Mouse (Mus musculus): ENCODE measurements around the gene Mamstr.
"Not testable (repeated sequence)": the region's sequence is repeated elsewhere in the genome, so short reads cannot be mapped to it uniquely, and the experiment has no call there.

Mamstr gene

DNA sequence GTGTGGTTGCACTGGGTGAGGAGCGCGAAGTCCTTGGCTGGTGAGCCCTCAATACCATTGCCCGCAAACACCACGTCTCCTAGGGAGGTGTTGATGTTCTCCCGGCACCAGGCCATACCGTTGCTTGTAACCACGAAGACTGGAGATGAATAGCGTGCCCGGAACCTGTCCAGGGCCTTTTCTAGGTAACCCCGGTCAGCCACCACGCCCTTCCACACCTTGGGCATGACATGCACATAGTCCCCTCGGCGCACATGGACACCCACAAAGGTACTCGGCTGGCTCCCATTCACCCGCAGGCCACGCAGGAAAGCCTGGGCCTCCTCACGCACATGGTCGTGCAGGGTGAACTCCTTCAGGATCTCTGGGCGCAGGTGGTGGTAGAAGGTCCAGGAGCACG is 10.7 kb downstream of the Mamstr start:
- not testable (repeated sequence) for DNase-seq

DNA sequence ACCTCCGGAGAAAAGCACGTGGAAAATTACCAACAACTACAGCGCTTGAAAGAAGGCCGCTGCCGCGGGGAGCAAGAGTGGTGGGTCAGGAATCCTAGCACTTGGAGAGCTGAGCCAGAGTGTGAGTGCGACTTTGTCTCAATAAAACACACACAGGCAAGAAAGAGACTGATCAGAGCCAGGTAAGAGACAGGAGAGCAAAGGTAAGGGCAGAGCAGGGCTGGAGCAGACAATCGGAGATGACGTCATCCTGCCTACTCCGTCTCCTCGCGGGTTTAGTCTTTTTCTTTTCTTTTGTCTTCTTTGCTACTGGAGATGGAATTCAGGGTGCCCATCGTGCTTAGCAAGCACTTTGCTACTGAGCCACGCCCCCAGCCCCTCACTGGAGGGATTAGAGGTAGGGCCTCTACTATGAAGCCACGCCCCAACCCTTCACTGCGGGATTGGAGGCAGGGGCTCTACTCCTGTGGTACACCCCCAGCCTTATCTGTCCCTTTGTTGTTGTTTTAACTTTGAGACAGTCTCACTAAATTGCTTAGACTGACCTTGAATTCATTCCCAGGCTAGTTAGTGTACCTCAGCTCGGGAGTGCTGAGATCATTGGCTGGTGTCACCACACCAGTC is 14.8 kb downstream of the Mamstr start:
- no peak for DNase-seq

DNA sequence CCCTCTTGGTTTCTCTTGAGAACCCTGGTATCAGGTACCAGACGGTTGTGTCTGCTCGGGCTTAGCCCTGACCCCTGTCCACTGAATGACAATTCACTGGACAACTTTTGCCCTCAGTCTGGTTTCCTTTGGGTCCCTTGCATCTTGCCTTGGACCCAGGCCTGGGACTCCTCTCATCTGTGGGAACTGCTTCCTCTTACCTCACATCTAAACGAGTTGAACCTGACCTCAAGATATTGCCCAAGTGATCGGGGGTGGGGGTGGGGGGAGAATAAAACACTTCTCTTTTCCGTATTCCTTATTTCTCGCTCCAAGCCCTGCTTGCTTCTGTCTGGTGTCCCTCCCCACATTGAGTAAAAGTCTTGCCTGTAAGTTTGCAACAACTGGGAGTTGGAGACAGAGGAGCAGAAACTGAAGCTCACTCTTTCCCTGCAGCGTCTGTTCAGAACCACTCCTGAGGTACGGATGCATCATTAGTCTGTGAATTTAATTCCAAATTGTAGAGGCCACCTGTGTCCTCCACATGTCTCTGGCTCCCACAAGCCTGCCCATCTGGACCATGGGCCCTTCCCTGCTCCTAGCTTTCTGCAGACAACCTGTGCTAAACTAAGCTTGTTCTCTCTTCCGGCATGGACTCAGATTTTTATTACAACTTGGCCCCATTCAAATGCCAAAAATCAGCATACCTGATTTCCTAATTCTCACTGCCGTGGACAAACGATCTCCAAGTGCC is 21.1 kb downstream of the Mamstr start:
- no peak for DNase-seq

DNA sequence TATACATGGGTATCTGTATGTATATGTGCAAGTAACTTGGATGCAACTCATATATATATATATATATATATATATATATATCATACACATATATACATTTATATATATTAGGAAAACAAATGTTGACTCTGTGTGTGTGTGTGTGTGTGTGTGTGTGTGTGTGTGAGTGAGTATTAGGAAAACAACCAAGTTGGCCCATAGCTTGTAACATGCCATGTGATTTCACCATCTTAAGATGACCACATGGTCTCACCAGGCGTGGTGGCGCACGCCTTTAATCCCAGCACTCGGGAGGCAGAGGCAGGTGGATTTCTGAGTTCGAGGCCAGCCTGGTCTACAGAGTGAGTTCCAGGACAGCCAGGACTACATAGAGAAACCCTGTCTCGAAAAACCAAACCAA is 21.9 kb downstream of the Mamstr start:
- not testable (repeated sequence) for DNase-seq

DNA sequence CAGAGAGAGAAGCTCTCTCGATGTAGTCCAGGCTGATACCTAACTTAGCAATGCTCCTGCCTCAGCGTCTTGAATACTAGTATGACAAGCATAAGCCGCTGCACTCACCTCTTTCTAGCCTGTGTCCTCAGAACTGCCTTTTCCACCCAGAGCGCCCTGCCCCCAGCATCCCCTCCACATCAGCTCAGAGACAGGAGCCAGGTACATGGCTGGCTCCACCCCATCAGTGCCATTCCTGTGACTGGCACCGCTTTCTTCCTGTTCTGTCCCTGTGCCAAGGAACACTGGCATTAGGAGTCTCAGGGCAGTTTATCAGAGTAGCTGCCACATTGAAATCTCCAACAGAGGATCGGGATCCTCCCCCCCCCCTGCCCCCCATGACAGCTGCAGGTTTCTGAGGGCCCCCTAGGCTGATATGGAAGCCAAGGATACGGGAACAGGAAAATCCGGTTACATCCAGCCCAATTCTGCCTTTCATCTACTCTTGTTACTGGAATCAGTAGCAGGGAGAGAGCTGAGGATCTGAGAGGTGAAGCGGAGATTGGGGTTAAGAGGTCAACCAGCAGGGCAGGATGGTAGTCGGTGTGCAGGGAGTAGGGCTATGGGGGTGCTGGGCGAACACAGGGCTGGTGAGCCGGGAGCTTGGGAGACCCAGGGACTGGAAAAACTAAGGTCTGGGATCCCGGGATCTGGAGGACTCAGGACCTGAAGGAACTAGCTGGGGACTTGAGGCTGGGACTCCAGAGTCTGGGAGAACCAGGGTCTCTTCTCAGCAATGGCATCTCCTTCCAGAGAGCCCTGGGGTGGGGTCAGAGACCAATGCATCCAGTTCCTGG is 25.7 kb downstream of the Mamstr start:
- DNase-seq, result no peak

DNA sequence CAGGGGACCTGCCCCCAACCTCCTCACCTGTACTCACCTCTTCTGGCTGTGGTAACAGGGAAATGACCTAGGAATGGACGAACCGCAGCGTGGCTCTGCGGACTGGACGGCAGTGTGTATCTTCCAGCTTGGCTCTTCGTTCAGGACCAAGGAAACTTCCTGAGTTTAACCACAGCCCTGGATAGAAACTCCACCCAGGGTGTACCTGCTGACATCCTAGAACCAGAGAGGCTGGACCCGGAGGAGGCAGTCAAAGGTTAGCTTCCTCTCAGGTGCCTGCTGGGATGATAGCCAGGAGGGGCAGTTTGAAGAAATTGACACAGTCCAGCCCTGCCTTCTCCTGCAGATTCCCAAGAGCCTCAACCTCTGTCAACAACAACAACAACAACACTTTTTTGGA is 26.4 kb downstream of the Mamstr start, which contains the start of gene Fut2:
Gene Fut2, minus strand, starts transcription at position 234 of the 400 bp plus-strand sequence.
- no peak for DNase-seq

DNA sequence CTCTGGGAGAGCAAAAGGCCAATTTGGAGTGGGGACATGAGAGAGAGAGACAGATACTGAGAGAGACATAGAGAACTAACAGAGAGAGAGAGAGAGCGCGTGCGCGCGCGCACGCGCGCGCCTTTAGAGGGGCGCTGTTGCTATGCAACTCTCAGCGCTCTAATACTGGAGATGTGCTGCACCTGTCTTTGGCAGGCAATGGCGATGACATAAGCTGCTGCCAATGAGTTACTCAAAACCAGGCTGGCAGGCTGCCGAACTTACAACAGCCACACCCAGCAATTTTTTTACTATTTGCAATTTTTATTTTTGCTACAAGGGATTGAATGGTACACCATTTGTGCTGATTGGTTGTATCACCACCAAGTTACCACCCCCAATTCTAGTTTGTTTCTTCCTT is 28.0 kb downstream of the Mamstr start:
- peak; percentile 52 for DNase-seq

DNA sequence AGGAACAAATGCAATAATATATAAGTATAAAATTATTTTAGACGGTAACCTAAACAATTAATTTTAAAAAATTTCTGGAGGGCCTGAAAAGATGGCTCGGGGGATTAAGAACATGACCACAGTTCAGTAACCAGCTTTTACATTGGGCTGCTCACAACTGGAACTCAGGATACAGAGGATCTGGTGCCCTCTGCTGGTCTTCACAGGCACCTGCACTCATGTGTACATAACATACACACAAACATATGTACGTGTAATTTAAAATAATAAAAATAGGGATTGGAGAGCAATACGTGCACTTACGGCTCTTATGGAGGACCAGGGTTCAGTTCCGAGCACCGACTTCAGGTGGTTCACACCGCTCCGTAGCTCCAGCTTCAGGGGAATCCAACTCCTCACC is 29.1 kb downstream of the Mamstr start:
- no peak for DNase-seq

DNA sequence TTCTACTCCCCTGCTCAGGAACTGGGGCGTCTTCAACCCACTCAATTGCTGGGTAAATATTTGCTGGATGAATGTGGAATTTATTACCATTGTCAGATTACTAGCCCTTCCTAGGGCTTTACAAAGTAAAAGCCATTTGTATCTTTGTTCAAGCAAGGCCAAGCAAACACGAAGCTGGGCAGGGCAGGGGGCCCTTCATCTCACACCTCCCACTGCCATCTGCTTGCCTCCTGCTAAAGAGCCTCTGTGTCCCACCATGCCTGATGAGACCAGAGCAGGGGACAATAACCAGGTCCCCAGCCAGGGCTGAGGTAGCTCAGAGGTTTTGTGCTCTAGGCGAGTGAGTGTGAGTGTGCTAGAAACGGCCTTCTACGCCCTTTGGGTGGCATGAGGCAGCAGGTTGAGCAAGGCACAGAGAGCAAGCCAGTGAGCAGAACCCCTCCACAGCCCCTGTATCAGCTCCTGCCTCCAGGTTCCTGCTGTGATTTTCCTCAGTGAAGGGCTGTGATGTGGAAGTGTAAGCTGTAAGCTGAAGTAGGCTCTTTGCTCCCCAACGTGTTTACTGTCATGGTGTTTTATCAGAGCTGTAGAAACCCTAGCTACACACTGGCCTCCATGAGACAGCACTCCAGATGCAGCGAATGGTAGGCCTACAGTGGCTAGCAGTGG is 38.0 kb downstream of the Mamstr start:
- DNase-seq, result no peak

DNA sequence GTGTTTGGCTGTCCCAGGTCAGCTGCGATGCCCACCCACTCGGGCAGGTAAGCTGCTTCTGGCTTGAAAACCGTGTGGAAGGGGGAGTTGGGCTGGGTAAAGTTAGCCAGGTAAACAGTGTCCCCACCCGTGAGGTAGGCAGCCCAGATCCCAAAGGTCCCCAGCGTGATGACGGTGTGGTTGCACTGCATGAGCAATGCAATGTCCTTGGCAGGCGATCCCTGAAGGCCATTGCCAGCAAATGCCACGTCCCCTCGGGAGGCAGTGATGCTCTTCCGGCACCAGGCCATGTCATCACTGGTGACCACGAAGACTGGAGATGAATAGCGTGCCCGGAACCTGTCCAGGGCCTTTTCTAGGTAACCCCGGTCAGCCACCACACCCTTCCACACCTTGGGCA is 38.7 kb downstream of the Mamstr start:
- no peak for DNase-seq

DNA sequence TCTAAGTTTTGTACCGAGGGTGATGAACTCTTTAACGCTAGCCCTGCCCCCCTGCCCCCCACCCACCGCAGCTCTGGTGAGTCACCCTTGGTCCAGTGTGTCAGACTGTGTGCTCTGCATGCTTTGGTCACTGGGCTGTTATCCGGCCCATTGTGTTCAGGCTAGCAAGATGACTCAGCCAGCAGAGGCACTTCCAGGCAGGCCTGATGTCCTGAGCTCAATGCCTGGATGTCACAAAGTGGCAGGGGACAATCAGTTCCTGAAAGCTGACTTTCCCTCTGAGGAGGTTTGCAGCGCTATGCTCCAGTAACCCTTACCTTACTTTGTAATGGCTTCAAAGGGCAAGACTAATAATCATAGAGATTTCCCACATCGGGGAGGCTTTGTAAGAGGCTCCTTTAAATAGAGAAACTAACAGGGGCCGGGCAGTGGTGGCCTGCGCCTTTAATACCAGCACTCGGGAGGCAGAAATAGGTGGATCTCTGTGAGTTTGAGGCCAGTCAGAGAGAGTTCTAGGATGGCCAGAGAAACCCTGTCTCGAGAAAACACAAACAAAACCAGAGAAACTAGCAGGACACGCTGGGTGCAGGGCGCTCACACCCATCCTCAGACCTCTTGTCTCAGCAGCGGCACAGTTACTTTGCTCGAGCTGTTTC is 40.3 kb downstream of the Mamstr start:
- no peak for DNase-seq

DNA sequence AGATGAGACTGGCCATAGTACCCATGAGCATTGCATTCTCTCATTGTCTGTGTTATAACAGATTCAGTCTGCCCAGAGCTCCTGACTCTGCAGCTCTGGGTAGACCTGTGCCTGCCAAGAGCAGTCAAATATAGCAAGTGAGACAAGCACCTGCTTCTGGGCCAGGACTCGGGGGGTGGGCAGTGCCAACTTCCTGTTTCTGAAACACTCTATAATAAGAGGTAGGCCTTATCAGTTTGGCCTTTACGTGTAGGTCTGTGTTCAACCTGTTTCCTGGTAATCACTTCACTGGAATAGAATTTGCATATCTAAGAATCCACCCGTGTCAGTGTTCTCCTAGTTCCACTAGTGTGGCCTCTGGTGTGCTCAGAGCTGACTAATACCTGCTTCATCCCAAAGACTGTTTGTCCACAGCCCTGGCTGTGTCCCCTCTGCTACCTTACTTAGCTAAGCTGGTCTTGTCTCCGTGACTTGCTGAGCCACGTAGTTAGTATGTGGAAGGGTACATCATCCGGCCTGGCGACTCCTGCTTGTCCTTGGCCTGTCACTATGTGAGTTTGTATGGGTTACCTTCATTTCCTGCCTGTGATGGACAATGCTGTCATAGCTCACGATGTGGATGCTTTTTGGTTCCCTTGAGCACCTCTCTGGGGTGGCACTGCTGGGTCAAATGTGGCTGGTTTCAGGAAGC is 41.4 kb downstream of the Mamstr start:
- no peak for DNase-seq

DNA sequence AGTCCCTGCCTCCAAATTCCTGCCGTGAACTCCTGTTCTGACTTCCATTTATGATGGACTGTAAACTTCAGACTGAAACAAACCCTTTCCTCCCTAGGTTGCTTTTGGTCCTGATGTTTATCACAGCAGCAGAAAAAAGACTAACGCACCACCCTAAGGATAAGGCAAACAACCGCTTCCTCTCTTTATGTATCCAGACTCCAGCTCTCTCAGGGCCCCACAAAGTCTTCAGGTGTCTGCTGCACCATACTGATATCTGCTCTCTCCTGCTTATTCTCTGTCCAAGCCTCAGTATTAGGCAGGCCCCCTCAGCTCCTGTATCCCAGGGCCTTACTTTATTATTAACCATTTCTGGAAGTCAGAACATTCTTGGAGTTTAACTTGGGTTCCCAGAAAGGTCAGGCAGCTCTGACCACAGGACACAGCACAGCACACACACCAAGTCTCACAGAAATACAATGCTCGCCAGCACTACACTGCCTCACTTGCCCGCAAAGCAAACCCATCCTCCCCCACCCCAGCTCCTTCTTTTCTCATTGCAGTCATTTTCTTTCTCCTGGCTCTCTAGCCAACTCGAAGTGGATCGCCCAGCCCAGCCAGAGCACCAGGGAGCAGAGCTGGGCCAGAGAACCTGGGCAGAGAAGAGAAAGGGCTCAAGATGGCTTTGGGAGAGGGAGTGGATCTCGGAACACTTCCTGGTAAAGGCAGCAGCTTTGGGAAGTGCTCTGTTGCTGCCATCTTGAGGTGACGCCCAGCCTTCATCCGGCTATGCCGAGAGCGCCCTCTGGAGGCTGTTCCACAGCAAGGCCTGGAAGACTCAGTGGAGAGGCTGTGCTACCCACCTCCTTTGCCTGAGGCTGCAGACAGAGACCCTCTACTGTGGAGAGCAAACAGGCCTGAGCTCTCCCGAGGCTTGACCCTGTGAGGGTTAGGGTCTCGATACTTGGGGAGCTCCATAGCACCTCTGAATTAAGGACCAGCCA is 42.7 kb downstream of the Mamstr start:
- DNase-seq, result peak; percentile 93

DNA sequence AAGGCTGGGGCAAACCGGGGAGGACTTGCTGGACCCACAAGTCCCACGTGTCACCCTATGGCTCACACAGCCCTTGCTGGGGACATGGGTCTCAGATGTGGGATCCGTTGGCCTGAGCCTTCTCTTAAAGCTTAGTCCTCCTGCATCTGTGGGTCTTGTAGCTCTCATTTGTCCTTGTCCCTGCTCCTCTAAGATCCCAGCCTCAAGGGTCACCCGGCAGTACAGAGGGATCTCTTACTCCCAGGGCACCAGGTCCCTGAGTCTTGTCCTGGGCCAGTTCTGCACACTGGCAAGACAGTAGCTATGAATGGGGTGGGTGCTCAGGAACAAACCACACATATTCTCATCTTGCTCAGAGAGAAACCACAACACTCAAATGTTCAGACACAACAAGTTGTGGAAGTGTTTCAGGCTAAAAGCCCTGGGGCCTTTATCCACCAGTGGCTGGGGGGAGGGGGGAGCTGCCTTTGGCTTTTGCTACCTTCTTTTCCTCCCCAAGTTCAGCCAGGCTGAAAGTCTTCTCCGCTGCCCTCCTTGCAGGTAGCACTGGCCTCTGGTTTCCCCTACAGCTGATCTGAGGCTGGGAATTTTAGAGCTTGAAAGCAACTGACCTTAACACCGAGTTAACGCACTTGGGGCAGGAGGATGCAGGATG is 43.7 kb downstream of the Mamstr start, which contains the start of gene Ntn5:
Gene Ntn5, plus strand, starts transcription at position 627 of the 655 bp plus-strand sequence.
- no peak for DNase-seq

DNA sequence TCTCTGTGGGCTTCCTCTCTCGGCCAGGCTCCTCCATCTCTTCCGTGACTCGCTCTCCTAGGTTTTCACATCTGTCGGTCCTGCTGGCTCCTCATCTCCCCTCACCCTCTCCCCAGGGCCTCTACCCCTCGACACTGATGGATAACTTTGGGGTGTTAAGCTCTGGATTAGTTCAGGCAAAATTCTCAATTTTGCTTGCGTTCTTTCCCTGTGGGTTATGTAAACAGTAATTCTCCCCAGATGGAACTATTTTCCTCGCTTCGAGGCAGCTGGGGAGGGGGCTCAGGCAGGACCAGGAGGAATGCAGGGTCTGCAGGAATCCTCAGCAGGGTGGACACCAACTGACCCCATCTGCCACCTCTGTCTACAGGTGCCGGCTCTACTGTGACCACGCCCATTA is 46.0 kb downstream of the Mamstr start:
- no peak for DNase-seq

DNA sequence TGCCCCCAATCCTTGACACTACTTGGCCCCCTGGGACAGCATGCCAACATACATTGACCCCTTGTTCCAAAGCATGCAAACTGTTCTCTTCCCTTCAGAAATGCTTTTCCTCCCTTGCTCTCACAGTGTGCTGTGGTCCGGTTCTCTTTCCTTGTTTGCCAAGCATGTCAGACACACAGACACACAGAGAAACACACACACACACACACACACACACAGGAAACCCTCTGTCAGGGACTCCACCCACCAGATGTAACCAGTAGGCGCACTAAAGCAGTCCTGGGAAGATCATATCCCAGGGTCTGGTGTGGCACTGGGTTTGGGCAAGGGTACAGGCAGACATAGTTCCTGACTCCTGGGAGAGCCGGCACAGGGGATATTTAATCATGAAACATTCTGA is 47.1 kb downstream of the Mamstr start:
- DNase-seq, result no peak

DNA sequence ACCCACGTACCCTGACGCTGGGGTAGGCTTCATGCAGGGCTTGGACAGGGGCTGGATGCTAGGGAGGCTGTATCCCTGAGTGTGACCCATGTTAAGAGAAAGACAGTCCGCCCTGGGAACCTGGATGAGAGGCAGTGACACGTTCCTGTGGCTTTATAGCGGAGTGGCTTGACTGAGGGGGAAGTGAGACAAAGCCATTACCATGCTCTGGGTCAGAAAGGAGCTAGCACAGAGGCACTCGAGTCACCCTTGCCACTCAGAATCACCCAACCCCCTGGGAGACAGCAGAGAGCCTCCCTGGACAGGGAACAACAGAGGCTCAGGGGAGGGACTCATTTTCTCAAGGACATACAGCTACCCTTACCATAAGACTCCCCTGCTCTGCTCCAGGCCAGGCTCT is 49.3 kb downstream of the Mamstr start:
- DNase-seq, result no peak

DNA sequence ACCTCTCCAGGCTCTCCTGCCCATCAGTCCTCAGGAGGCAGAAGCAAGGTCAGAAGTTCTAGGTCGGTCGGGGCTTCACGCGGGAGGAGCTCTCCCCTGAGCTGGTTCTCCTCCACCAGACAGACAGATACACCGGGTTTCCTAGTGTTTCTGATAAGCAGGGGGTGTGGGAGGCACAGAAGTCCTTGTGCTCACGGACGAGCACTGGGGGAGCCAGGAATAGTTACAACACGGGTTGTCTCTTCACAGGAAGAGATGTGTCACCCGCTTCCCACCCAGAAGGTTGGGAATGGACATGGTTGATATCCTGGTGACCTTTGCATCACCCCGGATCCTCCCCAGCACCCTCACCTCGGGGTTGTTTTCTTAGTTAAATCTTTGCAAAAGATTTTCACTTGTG is 50.0 kb downstream of the Mamstr start:
- no peak for DNase-seq

DNA sequence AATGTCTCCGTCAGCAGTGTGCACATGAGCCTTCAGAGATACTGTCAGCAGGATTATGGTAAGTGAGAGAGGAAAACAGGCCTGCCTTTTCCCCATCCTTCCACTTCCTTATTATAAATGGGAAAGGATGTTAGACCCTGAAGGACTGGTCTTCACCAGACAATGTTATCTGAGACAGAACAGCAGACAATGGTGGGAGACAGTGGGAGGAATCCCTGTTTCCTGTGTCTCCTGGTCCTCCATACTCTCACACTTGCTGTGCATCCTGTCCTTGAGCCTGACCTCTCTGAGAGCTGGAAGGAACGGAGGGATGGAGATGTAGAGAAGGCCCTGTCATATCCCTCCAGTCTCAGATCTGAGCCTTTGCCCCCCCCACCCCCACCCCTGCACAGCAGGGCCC is 52.6 kb downstream of the Mamstr start:
- DNase-seq, result no peak

DNA sequence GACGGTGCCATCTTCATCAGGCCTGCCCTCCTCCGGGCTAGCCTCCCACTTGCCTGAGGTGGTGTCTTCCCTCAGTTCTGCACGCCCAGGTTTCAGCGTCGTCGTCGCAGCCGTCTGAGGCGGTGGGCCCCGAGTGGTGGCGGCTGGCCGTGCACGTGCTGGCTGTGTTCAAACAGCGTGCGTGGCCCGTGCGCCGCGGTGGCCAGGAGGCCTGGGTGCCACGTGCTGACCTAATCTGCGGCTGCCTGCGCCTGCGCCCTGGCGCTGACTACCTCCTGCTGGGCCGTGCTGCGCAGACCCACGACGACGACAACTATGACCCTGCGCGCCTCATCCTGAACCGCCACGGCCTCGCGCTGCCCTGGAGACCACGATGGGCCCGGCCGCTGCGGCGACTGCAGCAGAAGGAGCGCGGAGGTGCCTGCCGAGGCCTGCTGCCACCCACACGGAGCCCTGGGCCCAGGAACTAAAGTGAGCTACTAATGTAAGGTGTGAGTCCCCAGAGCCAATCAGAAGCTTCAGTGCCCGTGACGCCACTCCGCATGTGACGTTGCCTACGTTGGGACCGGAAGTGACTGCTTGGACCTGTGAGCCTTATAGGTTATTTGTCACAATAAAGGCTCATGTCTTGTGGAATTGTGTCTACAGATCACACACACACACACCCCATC is 54.3 kb downstream of the Mamstr start, which contains the start of gene Sec1:
Gene Sec1, minus strand, starts transcription at position 482 of the 671 bp plus-strand sequence.
- DNase-seq, result no peak

Measured in right cerebral cortex, postnatal 4 days (tissue).